Mouse (Mus musculus): ENCODE data around the gene Runx3. TPM values are rescaled to one million over a fixed set of nuclear protein-coding genes. Genes with fewer than 3 reads are reported as not detected.

Gene Runx3
- polyA plus RNA-seq, 1 experiment from 2014 or later = 0.20 TPM

GRCm38 (mm10) chr4:135166413-135167225 lies 46.2 kb downstream of the Runx3 start:
- H3K4me1 ChIP-seq (replicated peaks; ENCODE audit: control insufficient read depth, insufficient read depth, low read length) = peaks cover 11% of the 10 kb centered on the region
- no peaks in the 10 kb centered on the region for H3K9me3 ChIP-seq (ENCODE audit: control insufficient read depth, low read length)
- H3K4me2 ChIP-seq (ENCODE audit: low read length) = no peak overlapping the region
- DNase-seq (ENCODE audit: low spot score) (peak; percentile 71), ATAC-seq (replicated peaks; ENCODE audit: low FRiP score, low TSS enrichment, low read depth) (peak; percentile 70)
- H3K4me3 ChIP-seq (ENCODE audit: low read depth, low read length) = no peak overlapping the region
- no peak overlapping the region for H3K27ac ChIP-seq (ENCODE audit: low read depth)
- H3K27me3 ChIP-seq (replicated peaks; ENCODE audit: control insufficient read depth, insufficient read depth, low read length) = peaks cover 35% of the 10 kb centered on the region
- WGBS = 11% methylated on average over 23 of the region's 23 CpGs
- no peaks in the 10 kb centered on the region for H3K36me3 ChIP-seq (ENCODE audit: control insufficient read depth, insufficient read depth, low read length)
- no peak overlapping the region for H3K9ac ChIP-seq (ENCODE audit: low read length)

GRCm38 (mm10) chr4:135167816-135168527 lies 47.5 kb downstream of the Runx3 start:
- H3K4me2 ChIP-seq (ENCODE audit: low read length) = no peak overlapping the region
- ATAC-seq (replicated peaks; ENCODE audit: low FRiP score, low TSS enrichment, low read depth) (no peak), DNase-seq (ENCODE audit: low spot score) (no peak)
- H3K27ac ChIP-seq (ENCODE audit: low read depth) = no peak overlapping the region
- H3K4me1 ChIP-seq (replicated peaks; ENCODE audit: control insufficient read depth, insufficient read depth, low read length) = peaks cover 11% of the 10 kb centered on the region
- no peak overlapping the region for H3K4me3 ChIP-seq (ENCODE audit: low read depth, low read length)
- no peaks in the 10 kb centered on the region for H3K9me3 ChIP-seq (ENCODE audit: control insufficient read depth, low read length)
- peaks cover 37% of the 10 kb centered on the region for H3K27me3 ChIP-seq (replicated peaks; ENCODE audit: control insufficient read depth, insufficient read depth, low read length)
- WGBS = 53% methylated on average over 7 of the region's 7 CpGs
- no peaks in the 10 kb centered on the region for H3K36me3 ChIP-seq (ENCODE audit: control insufficient read depth, insufficient read depth, low read length)
- H3K9ac ChIP-seq (ENCODE audit: low read length) = no peak overlapping the region

- no peak for ATAC-seq (replicated peaks; ENCODE audit: low FRiP score, low TSS enrichment, low read depth)
- Histone ChIP-seq H3K27ac (ENCODE audit: low read depth) (no peak overlapping the region), H3K9ac (ENCODE audit: low read length) (no peak overlapping the region), H3K4me1 (replicated peaks; ENCODE audit: control insufficient read depth, insufficient read depth, low read length) (peaks cover 11% of the 10 kb centered on the region), H3K36me3 (ENCODE audit: control insufficient read depth, insufficient read depth, low read length) (no peaks in the 10 kb centered on the region), H3K9me3 (ENCODE audit: control insufficient read depth, low read length) (no peaks in the 10 kb centered on the region), H3K4me2 (ENCODE audit: low read length) (no peak overlapping the region), H3K4me3 (ENCODE audit: low read depth, low read length) (no peak overlapping the region), H3K27me3 (replicated peaks; ENCODE audit: control insufficient read depth, insufficient read depth, low read length) (peaks cover 32% of the 10 kb centered on the region)
- 80% methylated on average over 10 of the region's 10 CpGs for WGBS
- DNase-seq (ENCODE audit: low spot score) = no peak
Measured at GRCm38 (mm10) chr4:135169096-135169495, 48.6 kb downstream of the Runx3 start.

GRCm38 (mm10) chr4:135169501-135169900 lies 49.0 kb downstream of the Runx3 start:
- no peak overlapping the region for H3K9ac ChIP-seq (ENCODE audit: low read length)
- 69% methylated on average over 4 of the region's 4 CpGs for WGBS
- H3K4me1 ChIP-seq (replicated peaks; ENCODE audit: control insufficient read depth, insufficient read depth, low read length) = peaks cover 11% of the 10 kb centered on the region
- no peaks in the 10 kb centered on the region for H3K36me3 ChIP-seq (ENCODE audit: control insufficient read depth, insufficient read depth, low read length)
- H3K4me3 ChIP-seq (ENCODE audit: low read depth, low read length) = no peak overlapping the region
- no peak for ATAC-seq (replicated peaks; ENCODE audit: low FRiP score, low TSS enrichment, low read depth)
- no peak overlapping the region for H3K4me2 ChIP-seq (ENCODE audit: low read length)
- H3K9me3 ChIP-seq (ENCODE audit: control insufficient read depth, low read length) = no peaks in the 10 kb centered on the region
- no peak overlapping the region for H3K27ac ChIP-seq (ENCODE audit: low read depth)
- DNase-seq (ENCODE audit: low spot score) = no peak
- peaks cover 34% of the 10 kb centered on the region for H3K27me3 ChIP-seq (replicated peaks; ENCODE audit: control insufficient read depth, insufficient read depth, low read length)

- no peak for DNase-seq (ENCODE audit: low spot score)
- no peak overlapping the region for H3K27ac ChIP-seq (ENCODE audit: low read depth)
- WGBS = 69% methylated on average over 12 of the region's 12 CpGs
Measured at GRCm38 (mm10) chr4:135171304-135171875, 50.9 kb downstream of the Runx3 start.

GRCm38 (mm10) chr4:135175406-135176120 lies 55.1 kb downstream of the Runx3 start:
- H3K4me2 ChIP-seq (ENCODE audit: low read length) = peak overlapping the region; percentile 49
- no peak for DNase-seq (ENCODE audit: low spot score)
- H3K9ac ChIP-seq (ENCODE audit: low read length) = 0 out of 2 replicates have a peak overlapping the region, but pooled peaks have one; percentile 27
- peaks cover 9% of the 10 kb centered on the region for H3K4me1 ChIP-seq (replicated peaks; ENCODE audit: control insufficient read depth, insufficient read depth, low read length)
- H3K36me3 ChIP-seq (ENCODE audit: control insufficient read depth, insufficient read depth, low read length) = no peaks in the 10 kb centered on the region
- no peaks in the 10 kb centered on the region for H3K9me3 ChIP-seq (ENCODE audit: control insufficient read depth, low read length)
- H3K27me3 ChIP-seq (replicated peaks; ENCODE audit: control insufficient read depth, insufficient read depth, low read length) = peaks cover 20% of the 10 kb centered on the region
- ATAC-seq (replicated peaks; ENCODE audit: low FRiP score, low TSS enrichment, low read depth) = 0 out of 2 replicates have a peak, but pooled peaks have one; percentile 29
- 13% methylated on average over 38 of the region's 38 CpGs for WGBS
- H3K27ac ChIP-seq (ENCODE audit: low read depth) = no peak overlapping the region
- H3K4me3 ChIP-seq (ENCODE audit: low read depth, low read length) = peak overlapping the region; percentile 13; the same call in 1 of the 2 replicates

More at GRCm38 (mm10) chr4:135171304-135171875, 50.9 kb downstream of the Runx3 start:
- H3K4me1 ChIP-seq (replicated peaks; ENCODE audit: control insufficient read depth, insufficient read depth, low read length) = peaks cover 14% of the 10 kb centered on the region
- no peaks in the 10 kb centered on the region for H3K9me3 ChIP-seq (ENCODE audit: control insufficient read depth, low read length)
- peaks cover 33% of the 10 kb centered on the region for H3K27me3 ChIP-seq (replicated peaks; ENCODE audit: control insufficient read depth, insufficient read depth, low read length)
- no peak overlapping the region for H3K9ac ChIP-seq (ENCODE audit: low read length)
- H3K4me3 ChIP-seq (ENCODE audit: low read depth, low read length) = no peak overlapping the region
- no peak overlapping the region for H3K4me2 ChIP-seq (ENCODE audit: low read length)
- H3K36me3 ChIP-seq (ENCODE audit: control insufficient read depth, insufficient read depth, low read length) = no peaks in the 10 kb centered on the region
- no peak for ATAC-seq (replicated peaks; ENCODE audit: low FRiP score, low TSS enrichment, low read depth)

GRCm38 (mm10) chr4:135177568-135177967 lies 57.1 kb downstream of the Runx3 start:
- no peak overlapping the region for H3K9ac ChIP-seq (ENCODE audit: low read length)
- DNase-seq (ENCODE audit: low spot score) (no peak), ATAC-seq (replicated peaks; ENCODE audit: low FRiP score, low TSS enrichment, low read depth) (no peak)
- no peak overlapping the region for H3K27ac ChIP-seq (ENCODE audit: low read depth)
- peaks cover 15% of the 10 kb centered on the region for H3K27me3 ChIP-seq (replicated peaks; ENCODE audit: control insufficient read depth, insufficient read depth, low read length)
- H3K36me3 ChIP-seq (ENCODE audit: control insufficient read depth, insufficient read depth, low read length) = no peaks in the 10 kb centered on the region
- peaks cover 9% of the 10 kb centered on the region for H3K4me1 ChIP-seq (replicated peaks; ENCODE audit: control insufficient read depth, insufficient read depth, low read length)
- H3K4me2 ChIP-seq (ENCODE audit: low read length) = no peak overlapping the region
- H3K4me3 ChIP-seq (ENCODE audit: low read depth, low read length) = no peak overlapping the region
- H3K9me3 ChIP-seq (ENCODE audit: control insufficient read depth, low read length) = no peaks in the 10 kb centered on the region

- Histone ChIP-seq H3K4me3 (ENCODE audit: low read depth, low read length) (no peak overlapping the region), H3K9ac (ENCODE audit: low read length) (no peak overlapping the region), H3K36me3 (ENCODE audit: control insufficient read depth, insufficient read depth, low read length) (no peaks in the 10 kb centered on the region), H3K27ac (ENCODE audit: low read depth) (no peak overlapping the region), H3K9me3 (ENCODE audit: control insufficient read depth, low read length) (no peaks in the 10 kb centered on the region), H3K4me1 (replicated peaks; ENCODE audit: control insufficient read depth, insufficient read depth, low read length) (peaks cover 9% of the 10 kb centered on the region), H3K4me2 (ENCODE audit: low read length) (no peak overlapping the region), H3K27me3 (replicated peaks; ENCODE audit: control insufficient read depth, insufficient read depth, low read length) (peaks cover 12% of the 10 kb centered on the region; the same call in 1 of the 2 replicates)
- no peak for DNase-seq (ENCODE audit: low spot score)
- WGBS = 32% methylated on average over 5 of the region's 5 CpGs
- no peak for ATAC-seq (replicated peaks; ENCODE audit: low FRiP score, low TSS enrichment, low read depth)
Measured at GRCm38 (mm10) chr4:135179077-135179481, 58.6 kb downstream of the Runx3 start.

All from intestine, embryonic 14.5 days (tissue).